Mouse (Mus musculus): Measurements from ENCODE around the gene Ormdl2. TPM values are rescaled to one million over a fixed set of nuclear protein-coding genes. Genes with fewer than 3 reads are reported as not detected.
"Not testable (repeated sequence)": the region's sequence is repeated elsewhere in the genome, so short reads cannot be mapped to it uniquely, and the experiment has no call there.

The Ormdl2 gene
- total RNA-seq (2021), result 1 to 10 TPM; 4.3 to 5.2 TPM

GRCm38 (mm10) chr10:128821358-128822056 is at the start of gene Ormdl2:
TSS of gene Ormdl2 (minus strand) at chr10:128821645.
- intact Hi-C loops (cut with DNase I), result no loop called here
- DNase-seq, result peak; percentile 99

- intact Hi-C loops (cut with DNase I), result no loop called here
- DNase-seq, result no peak
These were observed 48.9 kb upstream of the Ormdl2 start for GRCm38 (mm10) chr10:128870341-128870740.

- intact Hi-C loops (cut with DNase I), result no loop called here
- DNase-seq, result no peak
These were observed 45.1 kb upstream of the Ormdl2 start for GRCm38 (mm10) chr10:128866518-128866917.

GRCm38 (mm10) chr10:128866042-128866441 is 44.6 kb upstream of the Ormdl2 start:
- no peak for DNase-seq
- intact Hi-C loops (cut with DNase I), result no loop called here

- intact Hi-C loops (cut with DNase I), result no loop called here
- DNase-seq, result no peak
These were observed 39.7 kb upstream of the Ormdl2 start for GRCm38 (mm10) chr10:128861176-128861575.

- DNase-seq, result no peak
- intact Hi-C loops (cut with DNase I), result no loop called here
These were observed 28.9 kb upstream of the Ormdl2 start for GRCm38 (mm10) chr10:128850339-128850738.

- no peak for DNase-seq
- intact Hi-C loops (cut with DNase I), result loop anchor here (10.0 kb wide), 1 partner anchor 126 kb away; no protein-coding TSS in a partner anchor
These were observed 27.0 kb upstream of the Ormdl2 start for GRCm38 (mm10) chr10:128848426-128848825.

GRCm38 (mm10) chr10:128846664-128847063 is 25.2 kb upstream of the Ormdl2 start:
- DNase-seq, result no peak
- intact Hi-C loops (cut with DNase I), result loop anchor here (10.0 kb wide), 1 partner anchor 128 kb away; no protein-coding TSS in a partner anchor

GRCm38 (mm10) chr10:128845516-128845915 is 24.1 kb upstream of the Ormdl2 start:
- DNase-seq, result no peak
- intact Hi-C loops (cut with DNase I), result loop anchor here (10.0 kb wide), 1 partner anchor 129 kb away; no protein-coding TSS in a partner anchor

GRCm38 (mm10) chr10:128843260-128843659 is 21.8 kb upstream of the Ormdl2 start:
- no peak for DNase-seq
- intact Hi-C loops (cut with DNase I), result loop anchor here (10.0 kb wide), 1 partner anchor 132 kb away; no protein-coding TSS in a partner anchor

GRCm38 (mm10) chr10:128840612-128841011 is 19.2 kb upstream of the Ormdl2 start:
- intact Hi-C loops (cut with DNase I), result loop anchor here (10.0 kb wide), 1 partner anchor 134 kb away; no protein-coding TSS in a partner anchor
- DNase-seq, result no peak

GRCm38 (mm10) chr10:128839434-128839833 is 18.0 kb upstream of the Ormdl2 start:
- intact Hi-C loops (cut with DNase I), result no loop called here
- no peak for DNase-seq

GRCm38 (mm10) chr10:128837400-128837799 is 16.0 kb upstream of the Ormdl2 start:
- intact Hi-C loops (cut with DNase I), result no loop called here
- no peak for DNase-seq

GRCm38 (mm10) chr10:128823821-128824220 is 2.4 kb upstream of the Ormdl2 start:
- DNase-seq, result no peak
- intact Hi-C loops (cut with DNase I), result no loop called here

GRCm38 (mm10) chr10:128823087-128823486 is 1.6 kb upstream of the Ormdl2 start:
- DNase-seq; intact Hi-C loops (cut with DNase I): not testable (repeated sequence)

- no peak for DNase-seq
- intact Hi-C loops (cut with DNase I), result no loop called here
These were observed 690 bp upstream of the Ormdl2 start for GRCm38 (mm10) chr10:128822135-128822534.

- intact Hi-C loops (cut with DNase I), result no loop called here
- no peak for DNase-seq
These were observed 1.2 kb downstream of the Ormdl2 start for GRCm38 (mm10) chr10:128820217-128820616.

GRCm38 (mm10) chr10:128817033-128817432 is 4.4 kb downstream of the Ormdl2 start, which contains the start of gene Sarnp:
TSS of gene Sarnp (plus strand) at chr10:128817333.
- no peak for DNase-seq

GRCm38 (mm10) chr10:128807018-128807417 is 14.4 kb downstream of the Ormdl2 start:
- intact Hi-C loops (cut with DNase I), result no loop called here
- DNase-seq, result no peak

More at GRCm38 (mm10) chr10:128817033-128817432, 4.4 kb downstream of the Ormdl2 start, which contains the start of gene Sarnp:
- intact Hi-C loops (cut with DNase I), result no loop called here

- intact Hi-C loops (cut with DNase I), result no loop called here
- no peak for DNase-seq
These were observed 15.4 kb downstream of the Ormdl2 start for GRCm38 (mm10) chr10:128806086-128806485.

- intact Hi-C loops (cut with DNase I), result no loop called here
- DNase-seq, result peak; percentile 98
These were observed 16.1 kb downstream of the Ormdl2 start for GRCm38 (mm10) chr10:128805092-128806000.
